Mouse (Mus musculus): ENCODE results near the gene Hebp1. TPM values are rescaled to one million over a fixed set of nuclear protein-coding genes. Genes with fewer than 3 reads are reported as not detected.

Hebp1 gene
- polyA plus RNA-seq, 1 experiment = 8.2 TPM

- no peak for TF ChIP-seq GATA1 (IDR thresholded peaks at IDR 0.05; ENCODE audit: low read length)
Observed at GRCm38 (mm10) chr6:135124755-135125380, 73.0 kb downstream of the Hebp1 start.

GRCm38 (mm10) chr6:135118183-135118582 lies 79.6 kb downstream of the Hebp1 start, which contains the start of gene Gprc5d:
Gene Gprc5d (minus strand): TSS chr6:135118283.
- no peak for TF ChIP-seq GATA1 (IDR thresholded peaks at IDR 0.05; ENCODE audit: low read length)

GRCm38 (mm10) chr6:135116479-135116878 lies 81.3 kb downstream of the Hebp1 start:
- TF ChIP-seq GATA1 (IDR thresholded peaks at IDR 0.05; ENCODE audit: low read length) = no peak

- TF ChIP-seq GATA1 (IDR thresholded peaks at IDR 0.05; ENCODE audit: low read length) = no peak
Observed at GRCm38 (mm10) chr6:135113114-135113436, 84.7 kb downstream of the Hebp1 start.

- no peak for TF ChIP-seq GATA1 (IDR thresholded peaks at IDR 0.05; ENCODE audit: low read length)
Observed at GRCm38 (mm10) chr6:135112411-135113113, 85.3 kb downstream of the Hebp1 start.

- no peak for TF ChIP-seq GATA1 (IDR thresholded peaks at IDR 0.05; ENCODE audit: low read length)
Observed at GRCm38 (mm10) chr6:135107014-135107413, 90.8 kb downstream of the Hebp1 start.

- no peak for TF ChIP-seq GATA1 (IDR thresholded peaks at IDR 0.05; ENCODE audit: low read length)
Observed at GRCm38 (mm10) chr6:135102736-135103303, 95.0 kb downstream of the Hebp1 start.

GRCm38 (mm10) chr6:135100787-135101472 lies 96.9 kb downstream of the Hebp1 start:
- TF ChIP-seq GATA1 (IDR thresholded peaks at IDR 0.05; ENCODE audit: low read length) = no peak

- TF ChIP-seq GATA1 (IDR thresholded peaks at IDR 0.05; ENCODE audit: low read length) = no peak
Observed at GRCm38 (mm10) chr6:135092798-135093470, 104.9 kb downstream of the Hebp1 start.

- TF ChIP-seq GATA1 (IDR thresholded peaks at IDR 0.05; ENCODE audit: low read length) = no peak
Observed at GRCm38 (mm10) chr6:135090661-135091060, 107.2 kb downstream of the Hebp1 start.

GRCm38 (mm10) chr6:135089786-135090185 lies 108.0 kb downstream of the Hebp1 start:
- no peak for TF ChIP-seq GATA1 (IDR thresholded peaks at IDR 0.05; ENCODE audit: low read length)

GRCm38 (mm10) chr6:135087721-135088451 lies 109.9 kb downstream of the Hebp1 start:
- no peak for TF ChIP-seq GATA1 (IDR thresholded peaks at IDR 0.05; ENCODE audit: low read length)

Other genes starting within 250 kb of the Hebp1 start
- gene Apold1, start 216.3 kb downstream of the Hebp1 start, polyA plus RNA-seq (2012) = 0.24 and 0.42 TPM in 2 replicates
- gene Ddx47, start 186.4 kb downstream of the Hebp1 start, polyA plus RNA-seq (2012) = 6.4 and 11.6 TPM in 2 replicates
- gene Gprc5a, start 132.4 kb downstream of the Hebp1 start, polyA plus RNA-seq (2012) = not detected in 2 replicates
- gene Gprc5d, start 79.7 kb downstream of the Hebp1 start, polyA plus RNA-seq (2012) = not detected in 2 replicates
- gene Fam234b, start within 50 bp of the Hebp1 start, polyA plus RNA-seq (2012) = 10.7 and 12.2 TPM in 2 replicates
- not detected in 2 replicates for gene Gsg1, start 56.3 kb upstream of the Hebp1 start, polyA plus RNA-seq (2012)
- gene Pbp2, start 112.4 kb upstream of the Hebp1 start, polyA plus RNA-seq (2012) = not detected in 2 replicates
- not detected in 2 replicates for gene Emp1, start 164.5 kb upstream of the Hebp1 start, polyA plus RNA-seq (2012)